Mouse (Mus musculus): ENCODE results near the gene Gm10073.
"Not testable (repeated sequence)": the region's sequence is repeated elsewhere in the genome, so short reads cannot be mapped to it uniquely, and the experiment has no call there.

Gm10073 gene

DNA sequence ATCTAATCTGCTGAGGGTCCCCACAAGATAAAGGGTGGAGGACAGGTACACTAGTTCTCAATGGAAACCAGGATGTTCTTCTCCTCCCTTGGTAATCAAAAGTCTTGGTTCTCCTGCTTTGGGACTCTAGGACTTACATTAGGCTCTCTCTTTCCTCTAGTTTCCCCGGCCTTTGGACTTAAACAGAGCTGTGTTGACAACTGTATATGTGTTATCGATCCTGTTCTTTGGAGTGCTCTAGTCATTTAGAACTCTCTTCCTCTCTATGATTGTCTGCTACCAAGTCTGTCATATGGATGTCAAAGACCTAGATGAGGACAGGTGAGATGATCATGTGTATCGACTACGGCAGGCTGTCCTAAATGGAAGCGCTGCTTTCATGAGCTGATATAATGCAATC lies 23.8 kb upstream of the Gm10073 start:
- no peak for DNase-seq (ENCODE audit: low read depth, low spot score)

GRCm38 (mm10) chr8:106595623-106596022 lies 22.4 kb upstream of the Gm10073 start:
- DNase-seq (ENCODE audit: low read depth, low spot score), result not testable (repeated sequence)

- DNase-seq (ENCODE audit: low read depth, low spot score), result no peak
These were observed 19.2 kb upstream of the Gm10073 start for GRCm38 (mm10) chr8:106592458-106592857.

- DNase-seq (ENCODE audit: low read depth, low spot score), result no peak
These were observed 15.5 kb upstream of the Gm10073 start for GRCm38 (mm10) chr8:106588443-106589431.

DNA sequence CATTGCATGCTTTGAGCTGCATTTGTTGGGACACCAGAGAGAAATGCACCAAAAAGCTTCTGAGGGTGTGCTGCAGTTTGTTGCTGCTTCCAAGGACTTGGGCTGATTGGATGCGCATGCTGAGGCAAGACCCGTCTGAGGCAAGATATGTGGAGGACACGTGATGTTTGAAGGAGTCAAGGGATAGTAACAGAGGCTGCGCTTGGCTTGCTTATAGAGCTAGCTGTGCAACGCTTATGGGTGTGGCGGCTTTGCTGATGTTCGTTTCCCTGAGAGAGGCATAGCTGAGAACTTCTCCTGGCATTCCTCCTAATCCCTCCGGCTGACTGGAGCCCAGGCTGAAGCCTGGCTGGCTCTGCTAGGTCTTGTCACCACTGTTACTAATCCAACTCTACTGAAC lies 13.6 kb upstream of the Gm10073 start:
- no peak for DNase-seq (ENCODE audit: low read depth, low spot score)

DNA sequence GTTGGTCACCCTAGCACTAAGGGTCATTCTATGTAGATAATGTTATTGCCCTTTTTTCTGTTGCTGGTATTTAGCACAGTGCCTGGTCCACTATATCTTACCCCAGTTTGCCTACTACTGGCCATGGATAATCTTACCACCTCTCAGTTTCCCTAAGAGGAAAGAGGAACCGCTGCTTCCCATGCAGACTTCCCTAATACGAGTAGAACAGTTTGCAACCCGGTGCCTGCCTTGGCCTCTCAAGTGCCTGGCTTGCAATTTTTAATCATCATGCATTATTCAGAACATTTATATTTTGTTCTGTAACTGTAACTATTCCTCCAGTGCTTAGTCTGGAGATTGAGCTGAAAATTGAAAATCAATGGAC lies 12.4 kb upstream of the Gm10073 start:
- no peak for DNase-seq (ENCODE audit: low read depth, low spot score)

DNA sequence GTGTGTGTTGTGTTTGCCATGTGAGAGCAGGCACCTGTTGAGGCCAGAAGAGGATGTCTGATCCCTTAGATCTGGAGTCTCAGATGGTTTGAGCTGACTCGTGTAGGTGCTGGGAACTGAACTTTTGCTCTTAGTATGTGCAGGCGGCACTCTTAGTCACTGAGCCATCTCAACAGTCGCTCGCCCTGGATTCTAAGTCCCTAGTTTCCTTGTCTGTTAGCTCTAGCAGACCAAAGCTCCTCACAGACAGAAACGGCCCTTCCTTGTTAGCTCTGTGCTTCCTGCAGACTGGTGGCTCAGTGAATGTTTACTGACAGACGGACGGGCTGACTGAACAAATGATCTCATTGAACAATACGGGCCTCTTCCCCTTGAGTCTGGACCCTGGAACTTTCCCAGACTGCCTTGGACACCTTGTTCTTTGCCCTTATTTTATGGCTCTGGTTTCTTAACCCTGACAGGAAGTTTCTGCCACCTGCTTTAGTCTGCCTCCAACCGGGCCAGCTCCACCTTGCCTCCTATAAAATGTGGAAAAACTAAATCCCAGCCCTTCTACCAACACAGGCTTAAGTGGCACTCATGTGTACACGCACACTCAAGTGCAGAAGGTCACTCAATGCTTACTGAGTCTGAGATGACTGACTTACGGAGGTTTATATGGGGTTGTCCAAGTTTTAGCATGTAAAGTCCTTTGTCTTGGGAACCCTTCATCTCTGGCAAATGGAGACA lies 11.8 kb upstream of the Gm10073 start:
- DNase-seq (ENCODE audit: low read depth, low spot score), result no peak

DNA sequence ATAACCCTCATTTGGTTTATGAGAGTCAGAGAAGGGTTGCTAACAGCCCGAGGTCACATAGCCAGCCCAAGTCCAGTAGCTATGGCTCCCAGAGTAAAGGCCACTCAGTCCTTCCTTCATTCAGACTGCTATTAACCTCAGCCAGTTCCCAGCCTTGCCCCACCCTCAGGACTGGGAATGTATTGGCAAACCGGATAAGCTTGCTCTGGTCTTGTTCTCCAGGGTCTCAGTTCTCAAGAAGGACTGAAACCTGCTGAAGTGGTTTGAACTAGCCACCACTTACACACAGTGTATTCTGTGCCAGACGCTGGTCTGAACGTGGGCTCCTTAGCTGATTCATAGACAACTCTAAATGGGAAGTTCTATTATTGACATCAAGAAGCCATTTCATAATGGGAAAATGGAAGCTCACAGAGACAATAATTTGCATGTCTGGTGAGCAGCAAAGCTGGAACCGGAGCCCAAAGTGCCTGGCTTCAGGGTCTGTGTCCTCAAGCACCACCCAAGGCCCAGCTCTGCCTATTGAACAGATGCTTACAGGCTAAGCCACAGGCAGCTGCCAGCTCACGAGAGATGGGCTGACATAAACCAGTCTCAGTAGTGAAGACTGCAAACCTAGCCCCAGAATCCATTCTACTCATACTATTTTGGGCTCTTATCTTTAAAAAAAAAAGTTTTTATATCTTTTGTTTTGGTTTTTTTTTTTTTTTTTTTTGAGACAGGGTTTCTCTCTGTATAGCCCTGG lies 8.3 kb upstream of the Gm10073 start:
- DNase-seq (ENCODE audit: low read depth, low spot score), result no peak

GRCm38 (mm10) chr8:106579510-106579909 lies 6.2 kb upstream of the Gm10073 start:
- DNase-seq (ENCODE audit: low read depth, low spot score), result no peak

DNA sequence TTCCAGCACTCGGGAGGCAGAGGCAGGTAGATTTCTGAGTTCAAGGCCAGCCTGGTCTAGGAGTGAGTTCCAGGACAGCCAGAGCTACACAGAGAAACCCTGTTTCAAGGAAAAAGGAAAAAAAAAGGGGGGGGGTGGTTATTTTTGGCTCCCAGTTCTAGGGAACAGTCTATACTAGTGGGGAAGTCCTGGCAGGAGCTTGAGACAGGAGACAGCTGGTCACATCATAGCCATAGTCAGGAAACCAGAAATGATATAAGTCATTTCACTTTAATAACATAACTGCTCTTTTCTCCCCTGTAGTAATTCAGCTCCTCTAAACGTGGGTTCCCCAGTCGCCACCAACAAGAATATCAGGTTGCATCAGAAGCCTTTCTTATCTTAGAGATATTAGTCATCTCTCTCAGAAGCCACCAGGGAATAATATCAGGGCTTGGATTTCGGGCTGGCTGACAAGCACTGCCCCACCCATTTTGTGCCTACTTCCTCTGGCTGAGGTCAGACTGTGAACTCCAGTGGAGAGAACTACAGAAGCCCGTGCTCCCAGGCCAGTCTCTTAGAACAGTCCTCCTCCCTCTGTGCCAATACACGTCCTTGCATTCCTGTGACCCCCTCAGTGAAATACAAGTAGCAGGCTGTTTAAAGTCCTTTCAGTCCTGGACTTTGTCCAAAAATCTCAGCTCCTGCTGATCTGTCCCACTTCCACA lies 3.7 kb upstream of the Gm10073 start:
- no peak for DNase-seq (ENCODE audit: low read depth, low spot score)

- no peak for DNase-seq (ENCODE audit: low read depth, low spot score)
These were observed 1.0 kb upstream of the Gm10073 start for GRCm38 (mm10) chr8:106574283-106574682.

DNA sequence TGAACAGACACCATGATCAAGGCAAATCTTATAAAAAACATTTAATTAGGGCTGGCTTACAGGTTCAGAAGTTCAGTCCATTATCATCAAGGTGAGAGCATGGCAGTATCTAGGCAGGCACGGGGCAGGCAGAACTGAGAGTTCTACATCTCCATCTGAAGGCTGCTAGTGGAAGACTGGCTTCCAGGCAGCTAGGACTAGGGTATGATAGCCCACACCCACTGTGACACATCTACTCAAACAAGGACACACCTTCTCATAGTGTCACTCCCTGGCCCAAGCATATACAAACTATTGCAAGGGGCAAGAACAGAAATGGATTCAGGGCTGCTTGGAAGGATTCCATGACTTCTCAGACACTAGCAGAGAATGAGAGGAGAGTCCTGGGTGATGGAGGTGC lies 1.1 kb downstream of the Gm10073 start:
- not testable (repeated sequence) for DNase-seq (ENCODE audit: low read depth, low spot score)

GRCm38 (mm10) chr8:106571551-106572172 lies 1.6 kb downstream of the Gm10073 start:
- no peak for DNase-seq (ENCODE audit: low read depth, low spot score)

DNA sequence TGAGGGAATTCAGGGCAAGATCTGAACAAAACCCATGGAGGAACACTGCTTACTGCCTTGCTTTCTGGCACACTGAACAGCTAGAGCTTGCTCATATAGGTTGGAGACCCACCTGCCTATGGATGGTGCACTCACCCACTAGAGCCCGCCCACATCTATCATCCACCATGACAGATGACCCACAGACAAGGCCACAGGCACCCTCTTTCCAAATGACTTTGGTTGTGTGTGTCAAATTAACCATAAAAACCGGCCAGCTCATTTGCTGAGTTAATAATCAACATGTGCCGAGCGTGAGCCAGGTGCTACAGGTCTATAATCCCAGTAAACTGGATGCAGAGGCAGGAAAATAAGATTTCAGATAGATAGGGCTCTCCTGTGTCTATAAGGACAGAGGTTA lies 2.9 kb downstream of the Gm10073 start:
- no peak for DNase-seq (ENCODE audit: low read depth, low spot score)

DNA sequence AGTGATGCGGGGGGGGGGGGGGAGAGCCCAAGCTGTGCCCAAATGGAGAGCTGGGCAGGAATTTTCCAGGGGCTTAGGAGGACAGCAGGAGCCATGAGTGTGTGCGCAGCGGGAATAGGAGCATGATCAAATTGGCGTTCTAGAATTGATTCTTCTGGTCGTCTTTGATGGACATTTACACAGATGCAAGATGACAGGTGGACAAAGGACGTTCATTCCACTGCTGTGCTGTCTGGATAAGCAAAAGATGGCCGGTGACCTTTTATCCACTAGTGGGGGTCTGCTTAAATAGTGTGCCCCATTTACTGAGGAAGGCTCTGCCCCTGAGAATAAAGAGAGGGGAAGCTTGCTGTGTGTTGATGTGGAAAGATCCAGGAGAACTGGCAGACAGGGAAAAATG lies 4.3 kb downstream of the Gm10073 start:
- no peak for DNase-seq (ENCODE audit: low read depth, low spot score)

- no peak for DNase-seq (ENCODE audit: low read depth, low spot score)
These were observed 9.5 kb downstream of the Gm10073 start for GRCm38 (mm10) chr8:106563691-106564182.

DNA sequence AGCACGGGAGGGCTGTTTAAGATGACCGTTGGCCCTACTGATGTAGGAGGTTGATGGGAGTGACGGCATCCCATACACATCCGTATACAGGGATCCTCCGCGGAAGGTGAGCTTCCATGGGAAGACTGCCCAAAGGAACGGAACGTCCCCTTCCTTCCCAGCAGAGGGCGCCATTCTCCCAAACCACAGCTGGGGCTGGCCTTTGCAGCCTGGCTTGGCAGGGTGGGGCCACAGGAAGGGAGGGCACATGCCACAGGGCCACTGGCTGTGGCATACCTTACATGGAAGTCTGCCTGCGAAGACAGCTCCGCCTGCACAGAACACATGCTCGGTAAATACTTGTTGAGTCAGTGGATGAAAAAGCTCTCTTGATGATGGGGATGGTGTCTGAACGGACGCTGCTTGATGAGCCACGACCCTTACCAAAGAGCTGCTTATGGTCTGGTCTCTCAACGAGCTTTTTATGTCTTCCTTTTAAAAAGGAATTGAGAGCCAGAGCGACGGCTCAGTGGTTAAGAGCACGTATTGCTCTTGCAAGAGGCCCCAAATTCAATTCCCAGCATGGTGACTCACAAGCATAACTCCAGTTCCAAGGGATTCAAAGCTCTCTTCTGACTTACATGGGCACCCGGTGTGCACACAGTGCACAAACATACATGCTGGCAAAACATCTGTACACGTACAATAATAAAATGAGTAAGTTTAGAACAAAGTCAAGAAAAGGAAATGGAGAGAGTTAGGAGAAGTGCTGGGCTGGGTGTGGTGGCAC lies 12.0 kb downstream of the Gm10073 start:
- peak; percentile 42 for DNase-seq (ENCODE audit: low read depth, low spot score)

DNA sequence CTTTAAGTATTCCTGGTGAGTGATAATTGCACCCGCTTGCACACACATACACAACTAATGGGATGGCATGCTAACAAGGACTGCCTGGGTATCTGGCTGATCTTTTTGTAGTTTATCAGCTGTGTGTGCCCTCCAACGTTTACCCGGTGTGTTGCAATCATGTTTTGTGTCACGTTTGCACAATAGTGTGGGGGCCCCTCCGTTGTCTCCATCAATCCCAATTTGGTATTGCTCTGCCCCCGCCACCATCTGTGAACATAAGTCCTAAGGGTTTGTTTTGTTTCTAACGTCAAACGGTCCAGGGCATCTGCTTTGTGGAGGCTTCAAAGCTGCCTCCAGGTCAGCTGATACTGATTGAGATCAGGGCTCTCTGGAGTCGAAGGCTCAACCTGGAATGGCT lies 13.4 kb downstream of the Gm10073 start:
- no peak for DNase-seq (ENCODE audit: low read depth, low spot score)

GRCm38 (mm10) chr8:106556068-106556645 lies 17.1 kb downstream of the Gm10073 start:
- no peak for DNase-seq (ENCODE audit: low read depth, low spot score)

DNA sequence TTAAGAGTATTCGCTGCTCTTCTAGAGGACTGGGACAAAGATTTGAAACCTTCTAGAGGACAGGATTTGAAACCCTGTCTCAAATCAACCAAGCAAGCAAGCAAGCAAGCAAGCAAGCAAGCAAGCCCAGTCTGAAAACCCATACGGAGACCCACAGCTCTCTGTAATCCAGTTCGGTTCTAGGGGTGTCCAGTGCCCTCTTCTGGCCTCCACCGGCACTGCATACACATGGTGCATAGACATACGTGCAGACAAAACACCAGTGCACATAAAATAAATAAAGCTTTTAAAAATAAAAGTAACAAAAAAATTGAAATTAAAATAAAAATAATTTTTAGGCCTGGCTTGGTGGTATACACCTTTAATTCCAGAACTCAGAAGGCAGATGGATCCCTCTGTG lies 19.2 kb downstream of the Gm10073 start:
- no peak for DNase-seq (ENCODE audit: low read depth, low spot score)
